Mouse (Mus musculus) hematopoietic stem cell, adult 5-6 weeks (primary cell): ENCODE measurements around the gene Cttnbp2nl. TPM values are rescaled to one million over a fixed set of nuclear protein-coding genes. Genes with fewer than 3 reads are reported as not detected.
A peak's percentile ranks its signal among the peaks of the same experiment; 100 is the strongest.

Source experiments
- ATAC-seq, 2 experiments: fragments of 125-278 bp in 1 of 2; replicated peaks in 1 of 2; 2 replicates each; pipeline ENCODE4 v1.8.0; 2016 to 2017; ENCODE audit warnings: inconsistent platforms in 2 of 2, mild to moderate bottlenecking in 2 of 2, moderate number of reproducible peaks in 2 of 2, low read depth in 1 of 2, moderate TSS enrichment in 1 of 2; ENCODE audit not compliant: low FRiP score in 2 of 2, poor library complexity in 2 of 2, severe bottlenecking in 2 of 2, insufficient read depth in 1 of 2, low TSS enrichment in 1 of 2
- total RNA-seq: library from RNA; stranded (forward); fragments of 172-1452, 232-1000 nt; gene quantifications from 2 replicates; pipeline ENCODE4 v1.2.3, GENCODE M21; 2017

Gene Cttnbp2nl
- total RNA-seq, 1 experiment from 2014 or later = 0.35 TPM

DNA sequence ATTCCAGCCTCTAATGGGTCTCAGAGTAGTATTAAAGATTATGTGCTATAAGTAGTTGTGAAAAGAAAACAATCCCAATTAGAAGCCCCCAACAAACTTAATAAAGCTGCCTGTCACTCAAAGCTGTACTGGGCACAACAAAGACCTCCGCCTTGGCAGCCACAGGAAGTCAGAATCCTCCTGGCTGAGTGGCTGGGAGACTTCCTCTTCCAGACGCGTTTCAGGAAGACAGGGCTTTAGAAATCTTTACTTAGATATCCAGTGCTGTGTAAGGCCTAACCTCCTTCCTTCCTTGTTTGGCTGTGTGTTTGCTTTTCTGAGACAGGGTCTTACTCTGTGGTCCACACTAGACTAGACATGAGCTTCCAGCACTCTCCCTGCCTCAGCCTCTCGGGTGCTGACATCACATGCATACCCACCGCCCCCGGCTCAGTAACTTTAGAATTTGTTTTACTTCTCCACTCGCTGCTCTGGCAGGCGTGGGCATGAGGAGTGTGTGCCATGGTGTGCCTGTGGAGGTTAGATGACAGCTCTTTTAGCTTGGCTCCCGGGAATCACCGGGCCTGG, 16.6 kb downstream of the Cttnbp2nl start:
- peak; percentile 32 to 48; a peak in 2 of 4 replicates for ATAC-seq

DNA sequence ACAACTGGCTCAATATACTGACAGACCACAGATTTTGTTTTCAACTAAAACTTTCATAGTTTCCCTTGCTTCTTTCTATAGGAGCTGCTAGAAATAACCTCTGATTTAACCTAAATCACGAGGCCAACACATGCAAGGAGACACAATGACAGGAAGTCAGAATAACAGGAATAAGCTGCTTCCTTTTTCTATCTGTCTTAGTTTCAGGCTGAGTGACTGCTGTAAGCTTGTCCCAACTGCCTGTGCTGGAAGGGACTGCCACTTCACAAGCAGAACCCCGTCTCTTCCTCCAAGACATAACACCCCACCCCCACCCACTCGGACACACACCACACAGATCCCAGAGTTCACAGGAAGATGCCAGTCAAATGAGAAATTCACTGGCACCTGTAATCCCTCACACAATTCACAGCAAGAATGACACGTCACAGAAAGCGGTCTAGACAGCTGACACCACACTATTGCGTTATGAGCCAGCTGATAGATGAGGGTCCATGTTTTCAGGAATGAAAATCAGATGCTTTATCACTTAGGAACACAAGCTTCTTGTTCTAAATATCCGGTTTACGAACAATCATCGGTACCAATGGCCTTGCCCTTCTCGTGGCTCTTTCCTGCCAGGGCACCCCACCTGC, 29.5 kb downstream of the Cttnbp2nl start:
- 0 out of 4 replicates have a peak, but pooled peaks of 1 of the 2 experiments have one; percentile 12 for ATAC-seq

DNA sequence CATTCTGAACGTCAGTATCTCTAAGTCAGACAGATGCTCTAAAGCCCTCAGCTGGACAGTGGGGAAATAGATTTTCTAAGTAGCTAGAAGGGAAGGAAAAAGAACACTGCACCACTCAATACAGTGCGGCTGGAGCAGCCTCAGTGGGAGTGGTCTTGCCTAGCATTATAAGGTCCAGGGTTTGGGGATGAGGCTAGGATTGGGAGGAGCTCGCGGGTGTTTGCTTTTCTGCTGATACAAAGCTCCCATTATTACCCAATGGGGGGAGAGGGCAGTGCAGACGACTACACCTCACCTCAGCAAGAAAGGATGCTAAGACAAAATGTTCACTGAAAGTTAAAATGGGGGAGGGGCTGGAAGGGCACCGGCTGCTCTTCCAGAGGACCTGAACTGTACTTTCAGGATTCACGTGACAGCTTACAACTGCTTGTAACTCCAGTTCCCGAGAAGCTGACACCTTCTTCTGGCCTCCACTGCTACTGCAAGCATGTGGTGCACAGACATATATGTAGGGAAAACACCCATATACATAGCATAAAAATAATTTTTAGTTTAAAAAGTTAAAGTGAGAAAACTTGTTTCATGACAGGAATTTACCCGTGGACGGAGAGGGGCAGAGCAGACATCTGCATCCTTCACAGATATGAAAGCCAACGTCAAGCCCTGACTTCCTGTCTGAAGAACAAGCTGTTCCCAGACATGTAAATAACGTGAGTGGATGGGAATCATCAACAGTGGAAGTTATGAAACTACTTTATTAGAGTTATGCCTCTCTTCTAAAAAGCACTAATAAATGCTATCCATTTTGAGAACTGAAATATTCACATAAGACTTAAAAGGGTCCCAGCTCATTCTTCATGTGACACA, 32.9 kb downstream of the Cttnbp2nl start:
- ATAC-seq = no peak

DNA sequence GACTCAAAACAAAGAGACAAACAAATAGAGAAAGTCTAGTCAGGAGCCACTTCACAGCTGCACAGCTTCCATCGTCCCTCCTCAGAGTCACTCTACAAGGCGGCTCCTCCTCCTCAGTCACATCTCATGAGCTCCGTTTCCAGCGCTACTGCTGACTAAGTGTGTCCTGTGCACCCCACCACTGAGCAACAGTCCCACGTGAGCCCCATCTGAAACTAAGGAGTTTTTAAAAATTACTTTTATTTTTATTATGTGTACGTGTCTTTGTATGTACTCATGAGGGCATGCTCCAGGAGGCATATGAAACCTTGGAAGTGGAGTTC, 34.2 kb downstream of the Cttnbp2nl start:
- ATAC-seq = no peak

DNA sequence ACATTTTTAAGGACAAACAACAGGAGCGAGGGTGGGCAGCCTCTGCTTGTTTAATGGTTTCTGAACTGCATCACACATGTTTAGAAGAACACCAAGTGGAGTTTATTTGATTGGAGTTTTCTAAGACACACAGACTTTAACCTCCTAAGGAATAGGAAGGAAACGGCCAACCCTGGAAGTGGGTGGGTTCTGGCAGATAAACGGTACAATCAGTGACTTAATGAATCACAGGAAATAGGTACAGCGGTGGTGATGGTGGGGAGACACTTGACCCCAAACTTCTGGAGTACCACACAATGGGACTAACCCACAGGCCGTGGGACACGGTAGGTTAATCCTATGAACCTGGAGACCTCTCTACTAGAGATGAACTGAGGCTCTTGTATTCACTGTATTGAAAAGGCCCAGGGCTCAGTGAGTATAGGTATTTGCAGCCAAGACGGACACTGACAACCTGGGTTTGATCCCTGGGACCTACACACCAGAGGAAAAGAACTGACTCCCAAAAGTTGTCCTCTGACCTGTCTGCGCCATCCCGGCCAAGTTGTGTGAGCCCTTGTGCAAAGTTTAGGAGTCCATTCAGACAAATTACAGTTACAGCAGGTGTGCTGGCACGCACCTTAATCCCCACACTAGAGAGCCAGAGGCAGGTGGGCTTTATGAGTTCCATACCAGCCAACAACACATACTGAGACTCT, 34.7 kb downstream of the Cttnbp2nl start:
- no peak for ATAC-seq

DNA sequence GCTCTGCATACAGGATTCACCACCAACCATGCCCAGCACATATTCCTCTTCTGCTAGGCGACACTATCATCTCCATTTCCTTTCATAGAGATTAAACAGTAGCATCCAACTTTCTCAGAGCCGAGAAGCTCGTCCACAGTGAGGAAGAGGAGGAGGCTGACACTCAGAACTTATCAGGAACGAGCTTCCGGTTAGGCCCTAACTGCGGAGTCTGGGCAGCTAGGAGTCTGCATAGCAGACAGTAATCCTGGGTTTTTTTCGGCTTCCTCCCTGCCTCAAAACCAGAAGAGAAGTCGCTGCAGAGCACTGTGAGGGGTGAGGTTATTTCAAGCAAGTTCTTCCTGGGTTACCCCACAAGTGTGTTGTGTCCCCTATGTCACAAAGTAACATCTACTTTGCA, 35.6 kb downstream of the Cttnbp2nl start:
- no peak for ATAC-seq

DNA sequence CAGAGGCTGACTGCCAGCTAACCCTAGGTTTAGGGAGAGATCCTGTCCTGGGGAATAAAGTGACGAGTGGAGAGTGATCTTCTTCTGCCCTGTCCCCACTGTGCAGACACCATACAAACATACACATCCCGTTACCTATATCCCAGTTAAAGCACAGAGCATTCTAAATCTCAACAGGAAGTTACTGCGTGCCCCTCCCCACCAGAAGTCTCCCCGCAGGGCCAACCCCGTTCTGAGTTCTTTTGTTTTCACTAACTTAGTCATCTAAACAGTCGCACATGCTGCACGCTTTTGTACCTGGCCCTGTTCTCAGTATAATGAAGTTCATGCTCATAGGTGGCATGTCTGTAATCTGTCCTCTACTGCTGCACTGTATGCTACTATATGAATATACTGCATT, 36.7 kb downstream of the Cttnbp2nl start:
- ATAC-seq = no peak

DNA sequence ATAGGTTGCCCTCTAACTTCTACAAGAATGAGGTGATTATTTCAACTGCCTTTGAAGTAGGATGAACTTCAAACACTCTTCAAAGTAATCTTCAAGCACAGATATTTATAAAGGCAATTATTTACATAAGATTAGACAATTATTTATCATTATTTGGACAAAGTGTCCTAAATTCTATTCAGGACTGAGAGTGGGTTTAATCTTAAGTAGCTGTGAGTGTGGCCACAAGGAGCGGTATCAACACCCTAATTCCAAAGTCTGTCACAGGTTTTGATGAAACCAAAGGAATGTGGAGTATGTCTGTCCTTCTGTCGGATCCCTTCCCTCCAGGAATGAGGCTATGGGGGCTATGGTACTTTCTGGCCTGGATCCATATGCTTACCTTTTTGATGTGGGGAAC, 38.0 kb downstream of the Cttnbp2nl start:
- no peak for ATAC-seq

DNA sequence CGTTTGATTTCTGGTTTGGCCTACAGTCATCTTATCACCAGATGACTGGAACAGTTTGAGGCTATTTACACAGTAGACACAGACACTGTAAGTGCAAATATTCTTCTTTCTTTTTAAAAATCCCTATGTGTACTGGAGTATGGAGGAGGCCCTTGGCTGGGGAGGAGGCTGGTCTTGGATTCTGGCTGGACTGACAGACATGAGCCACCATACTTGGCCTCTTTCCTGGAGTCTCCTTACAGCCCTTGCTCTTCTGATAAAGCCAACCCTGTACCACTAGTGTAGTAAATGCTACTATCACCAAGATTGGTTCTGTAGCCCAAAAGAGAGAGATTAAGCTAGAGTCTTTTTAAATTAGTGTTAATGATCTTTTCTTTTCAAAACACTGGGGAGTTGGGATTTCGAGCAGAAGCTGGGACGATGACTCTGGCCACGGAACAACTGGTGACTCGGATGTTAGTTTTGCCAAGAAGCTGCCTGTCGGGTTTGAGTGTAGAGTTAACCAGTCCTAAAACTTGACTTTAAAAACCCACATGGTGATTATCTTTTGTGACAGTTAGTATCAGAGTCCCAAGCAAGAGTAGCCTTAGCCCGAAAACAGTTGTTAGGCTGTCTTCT, 40.1 kb downstream of the Cttnbp2nl start:
- no peak for ATAC-seq

DNA sequence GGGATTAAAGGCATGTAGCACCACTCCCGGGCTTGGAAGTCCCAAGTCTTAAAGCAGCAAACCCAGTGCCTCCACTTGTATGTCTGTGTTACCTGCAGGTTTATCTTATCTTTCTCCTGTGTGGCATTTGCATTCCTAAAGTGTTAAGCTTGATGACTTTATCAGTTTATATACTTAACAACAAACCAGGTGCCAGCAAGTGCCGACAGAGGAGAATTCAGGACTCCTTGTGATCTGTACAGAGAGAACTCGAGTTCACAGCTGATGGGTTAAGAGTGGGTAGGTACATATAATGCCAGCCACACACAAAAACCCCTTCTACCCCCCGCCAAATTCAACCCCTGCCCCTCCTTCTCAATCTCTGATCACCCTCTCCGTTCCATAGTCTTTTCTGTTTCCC, 41.1 kb downstream of the Cttnbp2nl start:
- ATAC-seq = no peak

DNA sequence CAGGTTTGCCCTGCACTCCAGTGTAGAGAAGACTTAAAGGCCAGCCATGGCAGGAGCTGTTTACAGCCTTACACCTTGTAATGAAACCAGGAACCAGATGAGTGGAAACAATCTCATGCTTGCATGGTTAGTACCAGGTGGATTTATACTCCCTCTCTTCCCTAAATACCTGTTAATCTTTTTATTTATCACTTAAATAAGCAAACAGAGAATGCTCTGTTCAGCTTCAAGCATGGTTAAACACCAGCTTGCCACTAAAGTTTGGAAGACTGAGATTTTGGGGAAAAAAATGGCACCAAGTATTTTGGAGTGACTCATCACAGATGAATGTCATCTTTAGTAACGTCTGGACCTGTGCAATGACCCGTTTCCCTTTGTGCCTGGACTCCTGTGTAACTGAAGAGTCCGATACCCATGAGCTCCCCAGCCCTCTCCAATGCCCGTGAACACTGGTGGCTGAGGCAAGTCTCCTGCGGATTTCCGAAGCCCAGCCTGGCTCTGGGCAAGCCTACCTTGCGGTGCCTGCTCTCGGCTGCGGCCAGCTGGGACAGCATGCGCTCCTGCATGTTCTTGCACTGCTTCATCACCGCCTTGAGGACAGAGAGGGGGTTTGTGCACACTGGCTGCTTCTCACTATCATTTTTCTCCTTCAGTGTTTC, 42.1 kb downstream of the Cttnbp2nl start:
- no peak for ATAC-seq

DNA sequence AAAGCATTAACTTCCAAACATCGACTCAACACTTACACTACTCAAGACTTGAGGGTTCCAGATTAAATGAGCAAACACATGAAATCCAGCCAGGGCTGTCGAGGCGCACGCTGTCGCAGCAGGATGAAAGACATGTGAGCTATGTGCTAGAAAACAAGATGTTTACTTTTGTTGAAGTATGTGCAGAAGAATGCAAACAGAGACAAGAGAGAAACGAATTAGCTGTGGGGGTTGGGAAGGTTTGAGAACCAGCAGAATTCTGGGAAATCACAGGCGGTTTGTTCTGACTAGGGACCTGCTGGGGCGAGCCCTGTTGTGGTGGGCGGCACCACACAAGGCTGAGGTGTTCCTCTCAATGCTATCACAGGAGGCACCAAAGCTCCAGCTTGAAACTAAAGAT, 44.9 kb downstream of the Cttnbp2nl start:
- ATAC-seq = no peak

DNA sequence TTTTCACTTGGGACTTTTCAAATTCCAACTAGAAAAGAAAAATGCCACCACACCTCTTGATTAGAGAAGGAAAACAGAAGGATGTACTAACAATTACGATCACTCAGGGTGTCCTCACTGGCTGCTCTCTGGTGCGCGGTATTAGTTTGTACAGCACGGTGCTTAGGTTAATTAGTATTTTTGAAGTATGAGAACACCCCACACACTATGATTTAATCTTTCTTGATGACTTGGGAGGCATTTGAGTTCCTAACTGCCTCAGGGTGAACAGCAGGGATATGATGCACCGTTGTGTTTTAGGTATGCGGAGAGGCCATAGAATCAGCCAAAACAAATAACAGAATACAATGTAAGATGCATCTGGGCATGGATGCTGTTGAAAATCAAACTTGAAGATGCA, 46.8 kb downstream of the Cttnbp2nl start:
- no peak for ATAC-seq

DNA sequence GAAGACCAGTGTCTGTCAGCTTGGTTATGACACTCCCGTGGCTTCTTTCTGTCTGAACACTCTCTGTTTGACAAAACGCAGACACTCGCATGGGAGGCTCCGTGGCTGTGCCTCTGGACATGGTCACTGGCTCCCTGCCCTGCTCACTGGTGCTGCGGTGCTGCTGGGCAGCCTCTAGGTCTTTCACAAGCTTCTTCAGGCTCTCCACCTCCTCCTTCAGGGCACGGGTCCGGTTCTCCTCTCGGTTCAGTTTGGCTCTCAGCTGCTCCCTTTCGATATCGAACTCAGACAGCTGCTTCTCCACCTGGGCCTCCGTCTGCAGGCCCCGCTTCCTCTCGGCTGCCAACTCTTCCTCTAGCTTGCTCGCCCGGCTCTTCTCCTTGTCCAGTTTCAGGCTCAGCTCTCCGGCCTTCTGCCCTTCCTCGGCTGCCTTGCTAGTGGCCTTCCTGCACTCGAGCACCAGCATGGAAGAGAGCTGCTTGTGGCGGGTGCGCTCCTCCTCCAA, 47.3 kb downstream of the Cttnbp2nl start:
- ATAC-seq = no peak

DNA sequence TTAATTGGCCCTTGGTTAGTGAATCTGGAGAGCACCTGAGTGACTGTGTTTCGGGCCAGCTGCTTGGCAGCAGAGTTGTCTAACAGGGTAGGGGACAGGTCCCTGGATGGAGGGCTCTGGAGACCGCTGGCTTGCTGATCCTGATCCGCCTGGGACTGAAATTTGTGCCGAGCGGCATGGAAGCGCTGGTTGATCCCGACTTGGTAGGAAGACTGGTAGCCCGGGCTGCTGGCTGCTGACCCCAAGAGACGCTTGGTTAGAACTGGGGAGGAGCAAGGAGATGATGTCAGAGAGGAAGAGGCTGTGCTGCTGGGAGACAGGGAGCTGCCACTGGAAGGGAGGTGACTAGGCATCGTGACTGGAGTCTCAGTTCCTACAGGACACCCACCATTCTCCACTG, 47.9 kb downstream of the Cttnbp2nl start:
- no peak for ATAC-seq

DNA sequence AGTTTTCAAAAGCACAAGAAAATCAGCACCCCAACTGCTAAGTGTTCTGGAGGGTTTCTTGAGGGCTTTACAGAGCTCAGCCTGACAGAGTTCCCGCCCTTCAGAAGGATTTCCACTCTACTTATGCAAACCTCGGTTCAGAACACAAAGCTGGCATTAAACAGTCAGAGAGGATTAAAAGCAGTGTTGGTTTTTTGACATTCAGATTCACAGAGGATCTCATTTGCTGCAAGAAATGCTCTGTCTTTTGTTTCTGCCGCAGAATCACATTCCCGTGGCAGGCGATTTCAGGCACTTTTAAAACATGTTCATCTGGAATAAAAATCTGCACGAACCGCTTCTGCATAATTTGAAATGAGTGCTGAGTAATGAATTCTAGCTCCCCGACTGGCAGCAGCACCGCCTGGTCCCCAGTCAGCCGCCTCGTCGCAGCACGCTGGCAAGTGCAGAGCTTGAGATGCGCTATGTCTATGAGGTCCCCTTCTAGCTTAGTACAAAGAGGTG, 48.9 kb downstream of the Cttnbp2nl start:
- ATAC-seq = no peak

DNA sequence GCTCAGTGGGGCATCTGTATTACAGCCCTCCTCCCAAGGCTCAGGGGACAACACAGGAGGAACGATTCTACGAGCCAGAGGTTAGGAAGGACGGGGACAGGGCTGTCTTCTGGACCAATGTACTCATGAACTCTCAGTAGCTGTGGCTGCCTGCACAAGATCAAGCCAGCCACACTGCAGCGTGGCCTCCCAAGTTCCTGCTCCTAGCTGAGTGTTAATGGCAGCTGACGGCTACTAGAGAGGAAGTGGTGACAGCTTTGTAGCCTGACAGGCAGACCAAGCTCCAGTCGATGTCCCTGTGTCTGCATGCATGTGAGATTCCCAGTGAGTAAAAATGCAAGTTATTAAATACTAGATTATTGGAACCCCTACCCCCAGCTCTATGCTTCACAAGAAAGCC, 51.6 kb downstream of the Cttnbp2nl start:
- ATAC-seq = peak; percentile 59 to 71; a peak in 3 of 4 replicates
